Mouse (Mus musculus) neutrophil, adult 5-6 weeks (primary cell): ENCODE data around the gene D930048N14Rik. TPM values are rescaled to one million over a fixed set of nuclear protein-coding genes. Genes with fewer than 3 reads are reported as not detected.
"Not testable (repeated sequence)": the region's sequence is repeated elsewhere in the genome, so short reads cannot be mapped to it uniquely, and the experiment has no call there.

Source experiments
- ATAC-seq: fragments of 151-379, 151-347 bp; 2 replicates; pipeline ENCODE4 v1.8.0; 2017; ENCODE audit warnings: mild to moderate bottlenecking, moderate TSS enrichment; ENCODE audit not compliant: insufficient number of reproducible peaks, poor library complexity, low FRiP score, severe bottlenecking; ENCODE audit errors: extremely low read depth
- total RNA-seq: library from RNA; stranded (forward); fragments of 200-1000 nt; gene quantifications from 2 replicates; pipeline ENCODE4 v1.2.3, GENCODE M21; 2017

Gene D930048N14Rik
- total RNA-seq: 1.4 and 2.7 TPM in 2 replicates

- peak; percentile 18; the same call in 1 of the 2 replicates for ATAC-seq
Observed at GRCm38 (mm10) chr11:51650691-51651515, at the start of gene D930048N14Rik, which contains the start of gene N4bp3. Gene D930048N14Rik, plus strand, starts transcription at chr11:51650954. Gene N4bp3, minus strand, starts transcription at chr11:51650842.

GRCm38 (mm10) chr11:51602253-51602652, 48.5 kb upstream of the D930048N14Rik start:
- ATAC-seq: no peak

GRCm38 (mm10) chr11:51605602-51606446, 44.9 kb upstream of the D930048N14Rik start:
- peak; percentile 52; the same call in 1 of the 2 replicates for ATAC-seq

- peak; percentile 97 for ATAC-seq
Observed at GRCm38 (mm10) chr11:51606447-51607095, 44.2 kb upstream of the D930048N14Rik start, which contains the start of gene Hnrnpab. Gene Hnrnpab, minus strand, starts transcription at chr11:51606847.

- no peak for ATAC-seq
Observed at GRCm38 (mm10) chr11:51607096-51607738, 43.5 kb upstream of the D930048N14Rik start.

GRCm38 (mm10) chr11:51609266-51609909, 41.4 kb upstream of the D930048N14Rik start:
- ATAC-seq: no peak

GRCm38 (mm10) chr11:51609940-51610339, 40.8 kb upstream of the D930048N14Rik start:
- not testable (repeated sequence) for ATAC-seq

- ATAC-seq: no peak
Observed at GRCm38 (mm10) chr11:51614256-51614655, 36.5 kb upstream of the D930048N14Rik start.

GRCm38 (mm10) chr11:51615129-51615528, 35.6 kb upstream of the D930048N14Rik start:
- ATAC-seq: no peak

GRCm38 (mm10) chr11:51615601-51616000, 35.2 kb upstream of the D930048N14Rik start:
- peak; percentile 69 for ATAC-seq

- ATAC-seq: not testable (repeated sequence)
Observed at GRCm38 (mm10) chr11:51616113-51616512, 34.6 kb upstream of the D930048N14Rik start.

- peak; percentile 65 for ATAC-seq
Observed at GRCm38 (mm10) chr11:51617693-51618092, 33.1 kb upstream of the D930048N14Rik start.

GRCm38 (mm10) chr11:51618894-51619408, 31.8 kb upstream of the D930048N14Rik start:
- no peak for ATAC-seq

- peak; percentile 86 for ATAC-seq
Observed at GRCm38 (mm10) chr11:51619409-51620060, 31.2 kb upstream of the D930048N14Rik start, which contains the start of gene Nhp2. Gene Nhp2, plus strand, starts transcription at chr11:51619735.

- ATAC-seq: no peak
Observed at GRCm38 (mm10) chr11:51620084-51620483, 30.7 kb upstream of the D930048N14Rik start.

GRCm38 (mm10) chr11:51621776-51622175, 29.0 kb upstream of the D930048N14Rik start:
- ATAC-seq: no peak

GRCm38 (mm10) chr11:51622971-51623491, 27.7 kb upstream of the D930048N14Rik start:
- ATAC-seq: no peak
